Mouse (Mus musculus): ENCODE data around the gene Ugt1a6b. TPM values are rescaled to one million over a fixed set of nuclear protein-coding genes. Genes with fewer than 3 reads are reported as not detected.

Ugt1a6b gene
- total and polyA plus RNA-seq, 3 experiments = 0.64 to 1.8 (median 1.4) TPM

DNA sequence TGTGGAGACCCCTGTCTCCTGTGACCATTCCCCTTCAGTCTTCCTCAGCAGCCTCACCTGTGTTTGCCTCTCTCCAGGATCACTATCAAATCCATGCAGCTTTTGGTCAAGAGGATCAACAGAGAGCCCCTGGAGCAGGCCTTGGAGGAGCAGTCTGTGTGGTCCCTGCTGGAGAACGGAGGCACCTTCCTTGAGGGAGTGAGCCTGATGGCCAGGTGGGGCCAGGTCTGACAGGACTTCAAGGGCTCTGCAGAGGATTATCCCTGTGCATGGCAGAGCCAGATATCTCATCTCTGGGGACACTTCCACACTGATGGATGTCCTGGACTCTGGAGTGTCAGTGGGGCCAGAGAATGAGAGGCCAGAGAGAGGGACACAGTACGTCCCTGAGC lies 152.4 kb downstream of the Ugt1a6b start:
- Histone ChIP-seq H3K79me2 (replicated peaks; ENCODE audit: control insufficient read depth, insufficient read depth, low read length) (no peaks in the 10 kb centered on the region), H3K4me1 (ENCODE audit: control insufficient read depth, insufficient read depth, low read length) (peaks cover 3% of the 10 kb centered on the region), H3K27me3 (ENCODE audit: control insufficient read depth, insufficient read depth, low read length) (no peaks in the 10 kb centered on the region), H3K9ac (ENCODE audit: low read depth, low read length) (no peak overlapping the region), H3K27ac (no peak overlapping the region), H3K36me3 (ENCODE audit: control insufficient read depth, insufficient read depth, low read length) (no peaks in the 10 kb centered on the region), H3K4me3 (no peak overlapping the region)
- DNase-seq = no peak
- TF ChIP-seq EP300 (IDR thresholded peaks at IDR 0.05; ENCODE audit: insufficient read depth, low read depth, low read length) = no peak
- TF ChIP-seq CTCF (IDR thresholded peaks at IDR 0.05) = no peak
- no peak for TF ChIP-seq POLR2A (IDR thresholded peaks at IDR 0.05; ENCODE audit: insufficient read depth, low read depth, low read length)
- 52% methylated on average over 2 of the region's 2 CpGs for WGBS
- intact Hi-C loops (cut with DNase I) = no loop called here

DNA sequence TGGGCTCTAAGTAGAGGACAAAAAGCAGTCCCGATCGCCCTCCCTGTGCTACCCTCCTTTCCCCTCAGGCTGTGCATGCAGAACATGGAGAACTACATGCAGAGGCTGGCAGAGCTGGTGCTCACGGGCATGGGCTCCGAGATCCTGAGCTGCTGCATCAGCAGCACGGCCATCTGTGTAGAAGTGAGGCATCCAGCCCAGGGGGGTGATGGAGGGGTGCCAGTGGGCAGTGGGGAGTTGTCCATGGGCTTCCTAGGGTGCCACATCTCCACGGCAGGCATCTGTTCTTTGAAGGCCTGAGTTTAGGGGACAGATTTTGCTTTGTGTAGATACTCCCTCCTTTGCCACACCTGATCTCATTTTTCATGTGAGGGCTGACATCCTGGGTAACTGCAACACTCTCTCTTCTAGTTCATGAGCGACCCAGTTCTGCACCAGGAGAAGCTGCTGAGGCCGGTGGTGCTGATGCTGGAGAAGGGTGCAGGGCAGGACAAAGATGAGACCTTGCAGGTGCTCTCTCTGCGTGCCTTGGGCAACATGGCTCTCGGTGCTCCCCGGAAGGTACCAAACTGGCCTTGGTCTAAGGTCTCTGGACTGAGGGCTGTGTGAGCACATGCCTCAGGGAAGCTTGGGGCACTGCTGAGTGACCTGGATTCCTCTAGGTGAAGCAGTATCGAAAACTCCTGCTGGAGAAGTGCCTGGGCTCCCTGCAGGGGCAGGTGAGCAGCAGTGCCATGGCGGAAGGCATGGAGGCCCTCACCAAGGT lies 153.1 kb downstream of the Ugt1a6b start:
- DNase-seq = no peak
- Histone ChIP-seq H3K27me3 (ENCODE audit: control insufficient read depth, insufficient read depth, low read length) (no peaks in the 10 kb centered on the region), H3K9ac (ENCODE audit: low read depth, low read length) (no peak overlapping the region), H3K4me3 (no peak overlapping the region), H3K36me3 (ENCODE audit: control insufficient read depth, insufficient read depth, low read length) (no peaks in the 10 kb centered on the region), H3K27ac (no peak overlapping the region), H3K4me1 (ENCODE audit: control insufficient read depth, insufficient read depth, low read length) (peaks cover 3% of the 10 kb centered on the region), H3K79me2 (replicated peaks; ENCODE audit: control insufficient read depth, insufficient read depth, low read length) (no peaks in the 10 kb centered on the region)
- intact Hi-C loops (cut with DNase I) = no loop called here
- 75% methylated on average over 13 of the region's 13 CpGs for WGBS
- TF ChIP-seq CTCF (IDR thresholded peaks at IDR 0.05) (no peak), EP300 (IDR thresholded peaks at IDR 0.05; ENCODE audit: insufficient read depth, low read depth, low read length) (no peak), POLR2A (IDR thresholded peaks at IDR 0.05; ENCODE audit: insufficient read depth, low read depth, low read length) (no peak)

- no peaks in the 10 kb centered on the region for H3K79me2 ChIP-seq (replicated peaks; ENCODE audit: control insufficient read depth, insufficient read depth, low read length)
- no peaks in the 10 kb centered on the region for H3K36me3 ChIP-seq (ENCODE audit: control insufficient read depth, insufficient read depth, low read length)
- H3K4me1 ChIP-seq (ENCODE audit: control insufficient read depth, insufficient read depth, low read length) = peaks cover 3% of the 10 kb centered on the region
- WGBS = 75% methylated on average over 10 of the region's 10 CpGs
- H3K27ac ChIP-seq = no peak overlapping the region
- no peak overlapping the region for H3K9ac ChIP-seq (ENCODE audit: low read depth, low read length)
- peak in 1 of 2 experiments; percentile 38 for DNase-seq
- no peaks in the 10 kb centered on the region for H3K27me3 ChIP-seq (ENCODE audit: control insufficient read depth, insufficient read depth, low read length)
- H3K4me3 ChIP-seq = no peak overlapping the region
- intact Hi-C loops (cut with DNase I) = no loop called here
- TF ChIP-seq POLR2A (IDR thresholded peaks at IDR 0.05; ENCODE audit: insufficient read depth, low read depth, low read length) = no peak
- TF ChIP-seq CTCF (IDR thresholded peaks at IDR 0.05) = no peak
- no peak for TF ChIP-seq EP300 (IDR thresholded peaks at IDR 0.05; ENCODE audit: insufficient read depth, low read depth, low read length)
Observed at GRCm38 (mm10) chr1:88256886-88257663, 154.0 kb downstream of the Ugt1a6b start.

DNA sequence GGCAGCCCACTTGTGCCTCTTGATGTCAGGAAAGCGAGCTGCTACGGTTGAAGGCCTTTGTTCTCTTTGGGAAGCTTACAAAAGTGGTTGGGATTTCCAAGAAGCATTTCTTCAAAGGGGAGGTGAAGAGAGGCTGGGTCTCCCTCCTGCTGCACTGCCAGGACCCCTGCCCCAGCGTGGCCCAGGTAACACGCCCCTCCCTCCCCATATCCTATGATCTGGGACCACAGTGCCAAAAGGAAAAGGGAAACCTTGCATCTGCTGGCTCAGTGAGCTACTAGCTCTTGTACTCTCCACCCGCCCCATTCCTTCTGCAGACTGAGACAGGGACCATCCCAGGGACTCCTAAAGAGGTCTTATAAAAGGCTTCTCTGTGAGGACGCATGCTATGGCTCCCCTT lies 154.6 kb downstream of the Ugt1a6b start:
- Histone ChIP-seq H3K27me3 (ENCODE audit: control insufficient read depth, insufficient read depth, low read length) (no peaks in the 10 kb centered on the region), H3K4me3 (no peak overlapping the region), H3K9ac (ENCODE audit: low read depth, low read length) (no peak overlapping the region), H3K4me1 (ENCODE audit: control insufficient read depth, insufficient read depth, low read length) (peaks cover 3% of the 10 kb centered on the region), H3K79me2 (replicated peaks; ENCODE audit: control insufficient read depth, insufficient read depth, low read length) (no peaks in the 10 kb centered on the region), H3K27ac (no peak overlapping the region), H3K36me3 (ENCODE audit: control insufficient read depth, insufficient read depth, low read length) (no peaks in the 10 kb centered on the region)
- TF ChIP-seq POLR2A (IDR thresholded peaks at IDR 0.05; ENCODE audit: insufficient read depth, low read depth, low read length) (no peak), CTCF (IDR thresholded peaks at IDR 0.05) (no peak), EP300 (IDR thresholded peaks at IDR 0.05; ENCODE audit: insufficient read depth, low read depth, low read length) (no peak)
- DNase-seq = peak in 1 of 2 experiments; percentile 44
- intact Hi-C loops (cut with DNase I) = no loop called here
- 80% methylated on average over 6 of the region's 6 CpGs for WGBS

DNA sequence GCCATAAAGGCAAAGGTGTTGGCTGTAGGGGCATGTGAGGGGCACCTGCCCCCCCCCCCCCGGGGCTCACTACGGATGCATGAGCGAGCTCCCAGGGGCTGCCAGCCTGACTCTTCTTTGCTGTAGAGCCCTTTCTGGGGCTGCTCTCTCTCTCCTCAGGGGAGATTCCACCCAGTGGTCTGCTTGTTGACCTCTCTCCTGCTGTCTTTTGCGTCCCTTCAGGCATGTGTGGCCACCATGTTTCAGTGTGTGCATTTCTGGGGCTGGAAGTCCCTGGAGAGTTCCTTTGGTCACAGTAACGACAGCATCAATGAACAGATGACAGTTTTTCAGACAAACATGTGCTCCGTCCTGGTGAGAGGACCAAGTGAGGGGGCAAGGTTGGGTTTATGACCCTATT lies 155.3 kb downstream of the Ugt1a6b start:
- no peak overlapping the region for H3K9ac ChIP-seq (ENCODE audit: low read depth, low read length)
- no peaks in the 10 kb centered on the region for H3K27me3 ChIP-seq (ENCODE audit: control insufficient read depth, insufficient read depth, low read length)
- H3K27ac ChIP-seq = no peak overlapping the region
- H3K36me3 ChIP-seq (ENCODE audit: control insufficient read depth, insufficient read depth, low read length) = no peaks in the 10 kb centered on the region
- 63% methylated on average over 6 of the region's 6 CpGs for WGBS
- no peak for DNase-seq
- H3K4me3 ChIP-seq = no peak overlapping the region
- no peak for TF ChIP-seq POLR2A (IDR thresholded peaks at IDR 0.05; ENCODE audit: insufficient read depth, low read depth, low read length)
- no peak for TF ChIP-seq CTCF (IDR thresholded peaks at IDR 0.05)
- no peak for TF ChIP-seq EP300 (IDR thresholded peaks at IDR 0.05; ENCODE audit: insufficient read depth, low read depth, low read length)
- intact Hi-C loops (cut with DNase I) = no loop called here
- no peaks in the 10 kb centered on the region for H3K79me2 ChIP-seq (replicated peaks; ENCODE audit: control insufficient read depth, insufficient read depth, low read length)
- H3K4me1 ChIP-seq (ENCODE audit: control insufficient read depth, insufficient read depth, low read length) = peaks cover 3% of the 10 kb centered on the region

Measured in heart, adult 2 months (tissue).